Mouse (Mus musculus) Patski (cell line): ENCODE measurements at regions not wholly inside any gene's neighbourhood (a gene's known extent, or its start where the extent isn't known, plus 50 kb on each side); places are given as distances from the start of the nearest gene placed in this dataset.

Experiments
- ATAC-seq: fragments of 100-300 bp; one replicate; pipeline ENCODE4 v1.8.0; 2021
- CTCF ChIA-PET: fragments of 350-600 bp; sonication (Branson Sonifier 250); formaldehyde crosslinking; loops from one replicate; lab custom pipeline; 2022; ENCODE audit warnings: inconsistent platforms; lab: Charles Lee
- POLR2A ChIA-PET: fragments of 350-600 bp; sonication (Branson Sonifier 250); formaldehyde crosslinking; loops from one replicate; lab custom pipeline; 2022; ENCODE audit warnings: antibody characterized with exemption, inconsistent platforms; lab: Charles Lee
- DNase-seq: peaks from one replicate; pipeline ENCODE4 v3.0.0-alpha.2; 2011; ENCODE audit warnings: low read depth, low spot score
- H3K27me3 ChIP-seq: fragments of 371-371 bp; one replicate; pipeline ENCODE4 v1.5.1; 2021
- CTCF ChIP-seq: fragments of 100-300 bp; IDR thresholded peaks from one replicate; pipeline ENCODE4 v1.5.1; 2021
- in situ Hi-C: fragments of 300-500 bp; cut with MboI; formaldehyde crosslinking; loops from 3 replicates; pipeline ENCODE4 v1.11.1; 2018; ENCODE audit warnings: low pct_unique_long_range_greater_than_20kb, mixed read lengths

- ChIA-PET CTCF (no interaction called here), POLR2A (no interaction called here)
Measured at GRCm38 (mm10) chr12:96748868-96749615, 1057.0 kb downstream of the Flrt2 start.

GRCm38 (mm10) chr12:96754714-96755113 is 1062.7 kb downstream of the Flrt2 start:
- no peak for TF ChIP-seq CTCF
- DNase-seq (no peak), ATAC-seq (no peak)
- no peaks in the 10 kb centered on the region for H3K27me3 ChIP-seq
- ChIA-PET POLR2A (no interaction called here), CTCF (no interaction called here)
- in situ Hi-C loops: no loop called here

More at GRCm38 (mm10) chr12:96748868-96749615, 1057.0 kb downstream of the Flrt2 start:
- no peak for TF ChIP-seq CTCF
- ATAC-seq (no peak), DNase-seq (no peak)
- in situ Hi-C loops: no loop called here
- no peaks in the 10 kb centered on the region for H3K27me3 ChIP-seq

GRCm38 (mm10) chr12:96763153-96763552 is 1071.1 kb downstream of the Flrt2 start:
- TF ChIP-seq CTCF: no peak
- no peaks in the 10 kb centered on the region for H3K27me3 ChIP-seq
- ChIA-PET CTCF (interaction anchor here (0.8 to 1.0 kb wide), 2 partner anchors 20 to 27 kb away, joined by 3 read pairs; no protein-coding TSS in a partner anchor), POLR2A (no interaction called here)
- no peak for ATAC-seq
- in situ Hi-C loops: no loop called here
- DNase-seq: no peak

GRCm38 (mm10) chr12:96763621-96764020 is 1071.6 kb downstream of the Flrt2 start:
- POLR2A ChIA-PET: no interaction called here
- CTCF ChIA-PET: interaction anchor here (1.0 kb wide), 1 partner anchor 26 kb away, joined by 3 read pairs; no protein-coding TSS in a partner anchor
- DNase-seq: no peak

GRCm38 (mm10) chr12:96764186-96764585 is 1072.2 kb downstream of the Flrt2 start:
- ChIA-PET POLR2A (no interaction called here), CTCF (interaction anchor here (1.0 kb wide), 1 partner anchor 25 kb away, joined by 3 read pairs; no protein-coding TSS in a partner anchor)
- ATAC-seq: no peak
- no peak for TF ChIP-seq CTCF
- no peaks in the 10 kb centered on the region for H3K27me3 ChIP-seq
- DNase-seq: no peak
- in situ Hi-C loops: no loop called here

More at GRCm38 (mm10) chr12:96763621-96764020, 1071.6 kb downstream of the Flrt2 start:
- in situ Hi-C loops: no loop called here
- no peak for TF ChIP-seq CTCF
- ATAC-seq: no peak
- no peaks in the 10 kb centered on the region for H3K27me3 ChIP-seq

GRCm38 (mm10) chr12:96771222-96771621 is 1079.2 kb downstream of the Flrt2 start:
- ATAC-seq (no peak), DNase-seq (no peak)
- ChIA-PET POLR2A (no interaction called here), CTCF (no interaction called here)
- TF ChIP-seq CTCF: no peak
- no peaks in the 10 kb centered on the region for H3K27me3 ChIP-seq
- in situ Hi-C loops: no loop called here

GRCm38 (mm10) chr12:96821376-96821775 is 1129.3 kb downstream of the Flrt2 start:
- ChIA-PET CTCF (no interaction called here), POLR2A (no interaction called here)
- no peaks in the 10 kb centered on the region for H3K27me3 ChIP-seq
- no peak for ATAC-seq
- TF ChIP-seq CTCF: no peak
- DNase-seq: no peak
- in situ Hi-C loops: no loop called here

GRCm38 (mm10) chr12:96828415-96828814 is 1136.4 kb downstream of the Flrt2 start:
- POLR2A ChIA-PET: no interaction called here
- no peaks in the 10 kb centered on the region for H3K27me3 ChIP-seq
- CTCF ChIA-PET: no interaction called here
- in situ Hi-C loops: no loop called here
- ATAC-seq (no peak), DNase-seq (no peak)
- no peak for TF ChIP-seq CTCF
